In genomic region chr2:92477672-92478312, GRCm38 (mm10) we compare ENCODE assay signal across 11 mouse cellular contexts. TPM values are rescaled to one million over a fixed set of nuclear protein-coding genes. Genes with fewer than 3 reads are reported as not detected.
DNase-seq lines count a peak whose midpoint lies in the region; ATAC-seq and TF ChIP-seq lines count a peak whose summit lies in the region.
"Had no signal": no experiment of that assay in that cellular context is flagged by ENCODE, and none has a peak within 500 bp of the region (broad histone marks: within the 10 kb centered on the region; RNA-seq: fewer than 3 reads in every experiment).

No protein-coding gene starts in this region.

- 0 out of 2 replicates have a peak overlapping the region, but pooled peaks have one; percentile 13 for H3K27ac ChIP-seq in embryonic facial prominence, embryonic 12.5 days
- no peak overlapping the region for H3K27ac ChIP-seq in embryonic facial prominence, embryonic 10.5 days (replicated peaks)
- H3K27ac ChIP-seq in kidney, embryonic 16.5 days (ENCODE audit: low read length): peak overlapping the region; percentile 53
- no peak overlapping the region for H3K27ac ChIP-seq in intestine, postnatal 0 days (ENCODE audit: low read depth, low read length)
- 0 out of 2 replicates have a peak overlapping the region, but pooled peaks have one; percentile 55 for H3K27ac ChIP-seq in stomach, embryonic 14.5 days (ENCODE audit: low read length)
- H3K27ac ChIP-seq: forebrain, embryonic 10.5 days; hindbrain, embryonic 14.5 days had no signal

- no peaks in the 10 kb centered on the region for H3K36me3 ChIP-seq in embryonic facial prominence, embryonic 12.5 days
- no peaks in the 10 kb centered on the region for H3K36me3 ChIP-seq in embryonic facial prominence, embryonic 10.5 days (replicated peaks)
- H3K36me3 ChIP-seq in kidney, embryonic 16.5 days (ENCODE audit: insufficient read depth, low read length): no peaks in the 10 kb centered on the region
- H3K36me3 ChIP-seq in intestine, postnatal 0 days (ENCODE audit: control insufficient read depth, insufficient read depth): no peaks in the 10 kb centered on the region
- no peaks in the 10 kb centered on the region for H3K36me3 ChIP-seq in stomach, embryonic 14.5 days (ENCODE audit: control insufficient read depth, insufficient read depth, low read length)
- H3K36me3 ChIP-seq: forebrain, embryonic 10.5 days had no signal

- H3K4me1 ChIP-seq in embryonic facial prominence, embryonic 12.5 days: peaks cover 5% of the 10 kb centered on the region; the same call in 1 of the 2 replicates
- peaks cover 5% of the 10 kb centered on the region; the same call in 1 of the 2 replicates for H3K4me1 ChIP-seq in embryonic facial prominence, embryonic 10.5 days
- peaks cover 11% of the 10 kb centered on the region for H3K4me1 ChIP-seq in kidney, embryonic 16.5 days (ENCODE audit: insufficient read depth, low read length)
- 0 out of 2 replicates have a peak, but pooled peaks cover 3% of the 10 kb centered on the region for H3K4me1 ChIP-seq in intestine, postnatal 0 days (replicated peaks; ENCODE audit: control insufficient read depth, insufficient read depth, low read length)
- 0 out of 2 replicates have a peak, but pooled peaks cover 6% of the 10 kb centered on the region for H3K4me1 ChIP-seq in stomach, embryonic 14.5 days (ENCODE audit: control insufficient read depth, insufficient read depth, low read length)

- 68% methylated on average over 12 of the region's 12 CpGs for WGBS in embryonic facial prominence, embryonic 12.5 days
- 84% methylated on average over 12 of the region's 12 CpGs for WGBS in embryonic facial prominence, embryonic 10.5 days
- 43% methylated on average over 12 of the region's 12 CpGs for WGBS in kidney, embryonic 16.5 days
- WGBS in intestine, postnatal 0 days: 63% methylated on average over 12 of the region's 12 CpGs
- 63% methylated on average over 12 of the region's 12 CpGs for WGBS in stomach, embryonic 14.5 days

- 0 out of 2 replicates have a peak, but pooled peaks cover 2% of the 10 kb centered on the region for H3K27me3 ChIP-seq in embryonic facial prominence, embryonic 12.5 days
- peaks cover 11% of the 10 kb centered on the region for H3K27me3 ChIP-seq in embryonic facial prominence, embryonic 10.5 days (replicated peaks; ENCODE audit: low read depth, poor library complexity, severe bottlenecking)
- no peaks in the 10 kb centered on the region for H3K27me3 ChIP-seq in kidney, embryonic 16.5 days (ENCODE audit: insufficient read depth, low read length)
- no peaks in the 10 kb centered on the region; the same call in 1 of the 2 replicates for H3K27me3 ChIP-seq in intestine, postnatal 0 days (replicated peaks; ENCODE audit: control insufficient read depth, insufficient read depth, low read length)
- H3K27me3 ChIP-seq in stomach, embryonic 14.5 days (ENCODE audit: control insufficient read depth, insufficient read depth, low read length): no peaks in the 10 kb centered on the region

- no peak for DNase-seq in embryonic facial prominence, embryonic 10.5 days (ENCODE audit: low spot score)
- no peak for DNase-seq in kidney, postnatal 10 days
- no peak for DNase-seq in cerebellum, postnatal 10 days
- DNase-seq in embryo, embryonic 10 days (ENCODE audit: low spot score): no peak

- H3K9me3 ChIP-seq in embryonic facial prominence, embryonic 12.5 days: no peaks in the 10 kb centered on the region
- H3K9me3 ChIP-seq in embryonic facial prominence, embryonic 10.5 days: no peaks in the 10 kb centered on the region
- H3K9me3 ChIP-seq in kidney, embryonic 16.5 days (ENCODE audit: low read length): no peaks in the 10 kb centered on the region; the same call in 1 of the 2 replicates
- no peaks in the 10 kb centered on the region for H3K9me3 ChIP-seq in intestine, postnatal 0 days (ENCODE audit: control insufficient read depth)
- no peaks in the 10 kb centered on the region for H3K9me3 ChIP-seq in stomach, embryonic 14.5 days (ENCODE audit: control insufficient read depth, low read depth, low read length)
- H3K9me3 ChIP-seq: forebrain, embryonic 10.5 days had no signal

- H3K4me2 ChIP-seq in embryonic facial prominence, embryonic 12.5 days (replicated peaks): no peak overlapping the region
- 0 out of 2 replicates have a peak overlapping the region, but pooled peaks have one; percentile 12 for H3K4me2 ChIP-seq in kidney, embryonic 16.5 days (replicated peaks; ENCODE audit: low read depth, low read length)
- H3K4me2 ChIP-seq in intestine, postnatal 0 days (replicated peaks; ENCODE audit: low read depth): no peak overlapping the region
- H3K4me2 ChIP-seq in stomach, embryonic 14.5 days (replicated peaks; ENCODE audit: low read depth, low read length): no peak overlapping the region
- H3K4me2 ChIP-seq: hindbrain, embryonic 14.5 days had no signal

- ATAC-seq in embryonic facial prominence, embryonic 12.5 days (ENCODE audit: insufficient number of reproducible peaks, insufficient read depth, low FRiP score, low TSS enrichment): 0 out of 2 replicates have a peak, but pooled peaks have one; percentile 35
- peak; percentile 74; the same call in 1 of the 2 replicates for ATAC-seq in kidney, embryonic 16.5 days (ENCODE audit: low FRiP score, low TSS enrichment)
- ATAC-seq in intestine, postnatal 0 days: no peak; the same call in 1 of the 2 replicates
- ATAC-seq in stomach, embryonic 14.5 days (ENCODE audit: insufficient number of reproducible peaks, insufficient read depth, low FRiP score, low read depth): no peak

- H3K4me3 ChIP-seq in embryonic facial prominence, embryonic 12.5 days: no peak overlapping the region
- no peak overlapping the region for H3K4me3 ChIP-seq in embryonic facial prominence, embryonic 10.5 days
- no peak overlapping the region for H3K4me3 ChIP-seq in kidney, embryonic 16.5 days (ENCODE audit: low read length)
- no peak overlapping the region for H3K4me3 ChIP-seq in intestine, postnatal 0 days (ENCODE audit: low read depth, low read length)
- no peak overlapping the region for H3K4me3 ChIP-seq in stomach, embryonic 14.5 days (ENCODE audit: low read depth, low read length)
- H3K4me3 ChIP-seq: forebrain, embryonic 10.5 days; megakaryocyte, embryonic 14.5 days had no signal

- H3K9ac ChIP-seq in embryonic facial prominence, embryonic 12.5 days: no peak overlapping the region
- no peak overlapping the region for H3K9ac ChIP-seq in kidney, embryonic 16.5 days (replicated peaks; ENCODE audit: low read length)
- no peak overlapping the region for H3K9ac ChIP-seq in intestine, postnatal 0 days (ENCODE audit: low read depth, low read length)
- H3K9ac ChIP-seq in stomach, embryonic 14.5 days (replicated peaks; ENCODE audit: low read depth, low read length): no peak overlapping the region
- H3K9ac ChIP-seq: hindbrain, embryonic 14.5 days had no signal

- 0 out of 2 replicates have a peak, but pooled peaks have one; percentile 9 for TF ChIP-seq CTCF in intestine, postnatal 0 days (IDR thresholded peaks at IDR 0.05; ENCODE audit: low read depth)

RNA-seq across cellular contexts. Expression of gene Slc35c1, which starts 17.5 kb away (rescaled TPM):
- polyA plus RNA-seq in embryonic facial prominence, embryonic 12.5 days (2016; fragmentation: Nextera tagmentation; extraction: Ambion mirVana): 9.5 and 10.2 TPM in 2 replicates
- 12.6 and 13.5 TPM in 2 replicates for polyA plus RNA-seq in embryonic facial prominence, embryonic 10.5 days (2016; fragmentation: Nextera tagmentation; extraction: Ambion mirVana)
- 20.7 and 21.6 TPM in 2 replicates for polyA plus RNA-seq in kidney, embryonic 16.5 days (2015; fragmentation: Nextera tagmentation; extraction: Ambion mirVana)
- polyA plus RNA-seq in intestine, postnatal 0 days (2015; fragmentation: Nextera tagmentation; extraction: Ambion mirVana): 51.9 and 59.2 TPM in 2 replicates
- 19.2 and 21.7 TPM in 2 replicates for polyA plus RNA-seq in stomach, embryonic 14.5 days (2014; fragmentation: Nextera tagmentation; extraction: Ambion mirVana)

RNA-seq across cellular contexts. Expression of gene Cry2, which starts 43.9 kb away (rescaled TPM):
- polyA plus RNA-seq in embryonic facial prominence, embryonic 12.5 days (2016; fragmentation: Nextera tagmentation; extraction: Ambion mirVana): 28.8 and 29.7 TPM in 2 replicates
- polyA plus RNA-seq in embryonic facial prominence, embryonic 10.5 days (2016; fragmentation: Nextera tagmentation; extraction: Ambion mirVana): 23.4 and 23.7 TPM in 2 replicates
- 21.7 and 24.5 TPM in 2 replicates for polyA plus RNA-seq in kidney, embryonic 16.5 days (2015; fragmentation: Nextera tagmentation; extraction: Ambion mirVana)
- 10.0 and 11.7 TPM in 2 replicates for polyA plus RNA-seq in intestine, postnatal 0 days (2015; fragmentation: Nextera tagmentation; extraction: Ambion mirVana)
- 24.2 and 25.7 TPM in 2 replicates for polyA plus RNA-seq in stomach, embryonic 14.5 days (2014; fragmentation: Nextera tagmentation; extraction: Ambion mirVana)

Comparison
In these comparisons a context has a peak if more than half of its experiments do, and no peak if none do; other contexts are left out.
1. H3K27ac ChIP-seq: peak in embryonic facial prominence, embryonic 12.5 days (single experiment), kidney, embryonic 16.5 days (single experiment) and stomach, embryonic 14.5 days (single experiment); none in embryonic facial prominence, embryonic 10.5 days (single experiment) and intestine, postnatal 0 days (single experiment).
2. ATAC-seq: peak in embryonic facial prominence, embryonic 12.5 days (single experiment) and kidney, embryonic 16.5 days (single experiment); none in intestine, postnatal 0 days (single experiment) and stomach, embryonic 14.5 days (single experiment).